Comparison of ENCODE assay signal across 18 mouse cellular contexts in the genomic region with DNA sequence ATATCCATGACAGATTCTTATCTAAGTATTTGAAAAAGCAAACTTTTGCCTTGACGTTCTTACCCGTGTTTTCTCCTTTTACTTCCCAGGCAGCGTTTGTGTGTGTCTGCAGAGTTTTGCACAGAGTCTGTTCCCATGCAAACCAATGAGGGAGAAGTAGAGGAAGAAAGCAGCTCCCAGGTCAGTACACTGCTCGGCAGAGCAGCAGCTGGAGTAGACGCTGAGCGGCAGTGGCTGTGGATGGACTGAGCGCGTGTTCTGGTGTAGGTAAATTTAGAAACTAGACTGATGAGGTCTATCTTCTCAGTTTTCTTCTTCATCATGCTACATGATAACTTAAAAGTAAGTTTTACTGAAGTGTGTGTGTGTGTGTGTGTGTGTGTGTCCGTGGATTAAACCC.
"Had no signal": no experiment of that assay in that cellular context is flagged by ENCODE, and none has a peak within 500 bp of the region (broad histone marks: within the 10 kb centered on the region; RNA-seq: fewer than 3 reads in every experiment).

No protein-coding gene starts in this region.

- H3K4me1 ChIP-seq: midbrain, embryonic 10.5 days; midbrain, embryonic 12.5 days; neural tube, embryonic 13.5 days; neural tube, embryonic 15.5 days had no signal

- H3K4me3 ChIP-seq: midbrain, embryonic 10.5 days; midbrain, embryonic 12.5 days; myocyte; neural tube, embryonic 13.5 days; neural tube, embryonic 15.5 days had no signal

- ATAC-seq: midbrain, embryonic 16.5 days had no signal

- H3K27me3 ChIP-seq: midbrain, embryonic 12.5 days; neural tube, embryonic 13.5 days; neural tube, embryonic 15.5 days had no signal

- H3K27ac ChIP-seq: midbrain, embryonic 10.5 days; midbrain, embryonic 12.5 days; neural tube, embryonic 13.5 days; neural tube, embryonic 15.5 days had no signal

- H3K36me3 ChIP-seq: midbrain, embryonic 10.5 days; midbrain, embryonic 12.5 days; neural tube, embryonic 13.5 days; neural tube, embryonic 15.5 days had no signal

- H3K4me2 ChIP-seq: lung, embryonic 14.5 days; midbrain, embryonic 12.5 days; neural tube, embryonic 13.5 days; neural tube, embryonic 15.5 days had no signal

- DNase-seq: lung, adult 18-20 months; lung, embryonic 14.5 days; lung, postnatal 10 days; lung, postnatal 4 days; midbrain, embryonic 14.5 days; retina, postnatal 1 day; right cerebral cortex, adult 18-20 months; right cerebral cortex, postnatal 25 days; spleen, adult 18-20 months; thymus, adult 18-20 months; thymus, postnatal 14 days; thymus, postnatal 36 days had no signal

- H3K9ac ChIP-seq: lung, embryonic 14.5 days; midbrain, embryonic 12.5 days; neural tube, embryonic 13.5 days; neural tube, embryonic 15.5 days had no signal

- H3K9me3 ChIP-seq: midbrain, embryonic 10.5 days; midbrain, embryonic 12.5 days; neural tube, embryonic 13.5 days; neural tube, embryonic 15.5 days had no signal
